Mouse (Mus musculus): Measurements from ENCODE around the gene Apol9a.

Apol9a gene

DNA sequence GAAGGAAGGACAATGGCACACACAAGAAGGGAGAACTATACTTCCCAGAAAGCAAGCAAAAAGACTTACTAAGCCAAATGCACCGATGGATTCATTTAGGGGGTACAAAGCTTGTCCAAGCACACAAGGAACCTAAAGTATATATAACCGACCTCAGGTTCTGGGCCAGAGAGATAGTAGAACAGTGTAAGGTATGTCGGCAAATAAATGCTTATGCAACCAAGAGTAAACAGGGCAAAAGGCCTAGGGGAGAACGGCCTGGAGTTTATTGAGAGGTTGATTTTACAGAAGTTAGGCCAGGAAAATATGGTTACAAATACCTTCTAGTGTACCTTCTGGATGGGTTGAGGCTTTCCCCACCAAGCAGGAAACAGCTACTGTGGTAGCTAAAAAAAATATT lies 33.5 kb downstream of the Apol9a start:
- DNase-seq (ENCODE audit: low read depth, low spot score) = no peak

DNA sequence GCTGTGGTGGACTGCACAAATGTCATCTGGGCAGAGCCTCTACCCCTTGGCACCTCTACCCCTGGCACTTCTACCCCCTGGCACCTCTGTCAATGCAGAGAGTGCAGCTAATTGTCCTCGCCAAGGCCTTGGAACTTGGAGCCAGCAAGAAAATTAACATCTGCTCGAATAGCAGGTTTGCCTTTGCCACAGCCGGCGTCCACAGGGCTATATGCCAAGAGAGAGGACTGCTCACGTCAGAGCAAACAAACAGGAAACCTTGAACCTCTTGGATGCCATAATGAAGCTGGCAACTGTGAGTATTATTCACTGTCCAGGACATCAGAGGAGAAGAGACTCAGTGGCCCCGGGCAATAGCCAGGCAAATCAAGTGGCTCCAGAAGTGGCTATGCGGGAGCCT lies 34.0 kb downstream of the Apol9a start:
- DNase-seq (ENCODE audit: low read depth, low spot score) = no peak

GRCm38 (mm10) chr15:77370588-77370987 lies 40.3 kb downstream of the Apol9a start:
- no peak for DNase-seq (ENCODE audit: low read depth, low spot score)

GRCm38 (mm10) chr15:77369981-77370380 lies 41.0 kb downstream of the Apol9a start:
- no peak for DNase-seq (ENCODE audit: low read depth, low spot score)

- no peak for DNase-seq (ENCODE audit: low read depth, low spot score)
Measured at GRCm38 (mm10) chr15:77368818-77369320, 42.1 kb downstream of the Apol9a start.

DNA sequence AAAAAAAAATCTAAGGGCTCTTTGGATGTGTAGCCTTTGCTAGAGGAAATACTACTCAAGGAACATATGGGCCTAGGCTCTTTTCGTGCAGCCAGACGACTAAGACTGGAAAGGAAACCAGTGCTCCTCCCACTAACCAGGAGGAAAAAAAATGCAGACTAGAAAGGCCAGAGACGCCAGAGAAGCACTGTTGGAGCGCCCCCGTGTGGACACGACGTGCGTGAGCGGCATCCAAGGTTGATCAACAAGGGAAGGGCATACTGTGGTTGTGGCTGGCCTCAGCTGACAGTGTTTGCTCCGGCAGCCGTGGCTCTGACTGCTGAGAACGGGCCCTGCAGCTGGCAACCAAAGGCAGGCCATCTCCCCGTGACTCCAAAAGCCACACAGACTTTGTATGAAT lies 42.8 kb downstream of the Apol9a start:
- peak; percentile 82 for DNase-seq (ENCODE audit: low read depth, low spot score)

DNA sequence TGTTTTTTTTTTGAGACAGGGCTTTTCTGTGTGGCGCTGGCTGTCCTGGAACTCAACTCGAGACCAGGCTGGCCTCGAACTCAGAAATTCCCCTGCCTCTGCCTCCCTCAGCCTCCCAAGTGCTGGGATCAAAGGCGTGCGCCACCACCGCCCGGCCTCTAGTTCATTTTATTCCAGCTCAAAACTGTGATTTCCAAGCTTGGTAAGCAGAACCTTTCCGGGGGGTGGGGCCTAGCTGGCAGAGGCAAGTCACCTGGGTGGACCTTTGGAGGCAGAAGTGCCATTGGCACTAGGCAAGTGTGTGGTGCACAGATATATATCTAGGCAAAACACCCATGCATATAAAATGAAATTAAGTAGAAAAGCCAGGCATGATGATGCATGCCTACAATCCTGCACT lies 43.4 kb downstream of the Apol9a start:
- DNase-seq (ENCODE audit: low read depth, low spot score) = no peak

- no peak for DNase-seq (ENCODE audit: low read depth, low spot score)
Measured at GRCm38 (mm10) chr15:77366706-77367484, 44.0 kb downstream of the Apol9a start.

DNA sequence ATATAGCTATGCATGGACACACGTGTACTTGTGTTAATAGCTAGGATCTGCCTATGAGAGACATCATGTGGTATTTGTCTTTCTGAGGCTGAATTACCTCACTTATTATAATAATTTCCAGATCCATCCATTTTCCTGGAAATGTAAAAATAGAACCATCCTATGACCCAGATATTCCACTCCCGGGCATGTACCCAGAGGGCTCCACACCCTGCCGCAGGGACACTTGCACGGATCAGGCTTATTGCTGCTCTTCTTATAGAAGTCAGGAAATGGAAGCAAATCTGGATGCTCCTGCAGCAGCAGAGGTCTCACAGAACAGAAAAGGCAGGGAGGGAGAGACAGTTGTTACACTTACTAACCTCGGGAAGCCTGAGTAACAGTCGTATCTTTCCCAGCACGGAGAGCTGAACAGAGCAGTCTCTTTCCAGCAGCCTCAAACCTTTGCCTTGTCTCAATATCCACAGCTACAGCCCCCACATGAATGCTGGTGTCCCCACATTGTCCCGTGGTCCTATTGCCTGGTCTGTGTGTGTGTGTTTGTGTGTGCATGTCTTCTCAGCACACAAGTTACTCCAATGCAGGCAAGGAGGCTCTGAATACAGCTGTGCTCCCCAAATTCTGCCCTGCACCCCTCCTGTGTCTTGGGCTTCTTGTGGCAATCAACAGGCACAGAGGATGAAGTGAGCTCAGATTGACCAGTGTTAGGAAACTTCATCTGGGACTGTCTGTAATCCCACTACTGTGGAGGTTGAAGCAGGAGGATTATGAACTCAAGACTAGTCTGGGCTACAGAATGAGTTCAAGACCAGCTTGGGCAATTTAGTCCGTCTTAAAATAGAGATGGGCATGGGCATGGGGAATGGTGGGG lies 45.0 kb downstream of the Apol9a start:
- no peak for DNase-seq (ENCODE audit: low read depth, low spot score)

- DNase-seq (ENCODE audit: low read depth, low spot score) = no peak
Measured at GRCm38 (mm10) chr15:77364026-77364425, 46.9 kb downstream of the Apol9a start.

- DNase-seq (ENCODE audit: low read depth, low spot score) = no peak
Measured at GRCm38 (mm10) chr15:77363578-77363977, 47.4 kb downstream of the Apol9a start.

GRCm38 (mm10) chr15:77362952-77363351 lies 48.0 kb downstream of the Apol9a start:
- DNase-seq (ENCODE audit: low read depth, low spot score) = no peak

DNA sequence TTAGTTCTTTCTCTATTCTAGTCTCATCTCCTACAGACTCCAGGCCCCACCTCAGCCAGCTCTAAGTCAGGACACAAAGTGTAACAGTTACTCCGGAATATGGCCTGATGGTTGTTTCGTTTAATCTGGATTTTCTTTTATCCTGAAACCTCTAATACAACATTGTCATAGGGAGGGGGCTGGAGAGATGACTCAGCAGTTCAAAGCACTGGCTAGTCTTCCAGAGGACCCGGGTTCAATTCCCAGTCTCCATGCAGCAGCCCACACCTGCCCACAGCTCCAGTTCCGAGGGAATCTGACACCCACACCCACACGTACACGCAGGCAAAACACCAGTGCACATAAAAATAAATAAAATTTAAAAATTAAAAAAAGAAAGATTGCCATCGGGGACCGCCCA lies 51.0 kb downstream of the Apol9a start:
- DNase-seq (ENCODE audit: low read depth, low spot score) = no peak

- no peak for DNase-seq (ENCODE audit: low read depth, low spot score)
Measured at GRCm38 (mm10) chr15:77359486-77359885, 51.4 kb downstream of the Apol9a start.

GRCm38 (mm10) chr15:77359084-77359483 lies 51.9 kb downstream of the Apol9a start:
- DNase-seq (ENCODE audit: low read depth, low spot score) = no peak

- DNase-seq (ENCODE audit: low read depth, low spot score) = peak; percentile 84
Measured at GRCm38 (mm10) chr15:77358320-77359040, 52.5 kb downstream of the Apol9a start.

DNA sequence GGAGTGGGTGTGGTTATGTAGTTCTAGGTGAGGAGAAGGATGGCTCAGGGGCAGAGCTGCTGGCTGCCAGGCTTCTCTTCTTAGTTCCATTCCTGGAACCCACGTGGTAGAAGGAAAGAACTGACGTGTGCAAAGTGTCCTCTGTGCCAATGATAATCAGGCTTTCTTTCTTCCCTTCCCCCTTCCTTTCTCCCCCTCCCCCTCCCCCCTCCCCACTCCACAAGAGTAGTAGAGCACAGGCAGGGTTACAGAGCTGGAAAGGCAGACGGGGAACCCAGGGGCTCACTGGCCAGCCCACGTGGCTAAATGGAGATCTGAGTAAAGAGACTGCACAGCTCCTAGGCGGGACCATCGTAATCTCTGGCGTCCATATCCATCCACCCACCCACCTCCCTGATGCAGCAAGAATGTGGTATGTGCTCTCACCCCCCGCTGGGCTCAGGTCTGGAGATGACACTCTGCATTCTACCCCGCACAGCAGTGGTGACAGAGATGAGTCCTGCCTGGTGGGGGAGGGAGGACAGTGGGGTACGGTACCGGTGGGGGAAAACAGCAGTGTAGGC lies 54.6 kb downstream of the Apol9a start:
- no peak for DNase-seq (ENCODE audit: low read depth, low spot score)

GRCm38 (mm10) chr15:77354848-77355551 lies 55.9 kb downstream of the Apol9a start:
- DNase-seq (ENCODE audit: low read depth, low spot score) = no peak

DNA sequence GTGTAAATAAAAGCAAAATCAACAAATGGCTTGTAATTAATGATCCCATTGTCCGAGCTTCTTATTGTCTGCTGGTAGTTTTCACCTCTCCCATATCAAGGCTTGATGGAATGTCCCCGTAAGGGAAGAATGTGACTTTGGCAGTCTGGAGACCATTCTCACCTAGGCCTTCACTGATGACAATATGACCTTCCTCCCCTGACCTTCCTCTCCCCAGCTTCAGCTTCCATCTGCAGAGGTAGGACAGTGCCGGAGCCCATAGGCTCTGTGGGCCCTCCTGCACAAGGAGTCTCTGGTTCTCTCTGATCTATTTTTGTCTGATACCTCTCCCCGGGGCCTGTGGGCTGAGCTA lies 56.5 kb downstream of the Apol9a start:
- DNase-seq (ENCODE audit: low read depth, low spot score) = no peak
